Mouse (Mus musculus) forebrain, embryonic 11.5 days (tissue): ENCODE data around the gene Bzw2. TPM values are rescaled to one million over a fixed set of nuclear protein-coding genes. Genes with fewer than 3 reads are reported as not detected.

Source experiments
- ATAC-seq: fragments of 200-750 bp; cut with Nextera tagmentation; replicated peaks from 2 replicates; pipeline ENCODE4 v1.8.0; 2017; ENCODE audit warnings: moderate TSS enrichment; ENCODE audit not compliant: low FRiP score
- DNase-seq: peaks from one replicate; pipeline ENCODE4 v3.0.0-alpha.2; 2017; ENCODE audit warnings: low spot score
- H3K27ac ChIP-seq: fragments of 300-500 bp; sonication (generic); 2 replicates; pipeline ENCODE4 v1.5.1; 2014; ENCODE audit warnings: low read depth, low read length
- H3K27me3 ChIP-seq: fragments of 300-500 bp; sonication (generic); 2 replicates; pipeline ENCODE4 v1.6.1; 2014; ENCODE audit warnings: mild to moderate bottlenecking, low read length, mixed read lengths; ENCODE audit not compliant: control insufficient read depth, insufficient read depth
- H3K36me3 ChIP-seq: fragments of 300-500 bp; sonication (generic); 2 replicates; pipeline ENCODE4 v1.6.1; 2014; ENCODE audit warnings: mild to moderate bottlenecking, low read length, moderate library complexity, mixed read lengths; ENCODE audit not compliant: control insufficient read depth, insufficient read depth
- H3K4me1 ChIP-seq: fragments of 300-500 bp; sonication (generic); replicated peaks from 2 replicates; pipeline ENCODE4 v1.6.1; 2014; ENCODE audit warnings: low read length, mixed read lengths; ENCODE audit not compliant: control insufficient read depth, insufficient read depth
- H3K4me2 ChIP-seq: fragments of 300-500 bp; sonication (generic); 2 replicates; pipeline ENCODE4 v1.6.1; 2014; ENCODE audit warnings: low read depth, mild to moderate bottlenecking, low read length, moderate library complexity, mixed read lengths; ENCODE audit not compliant: severe bottlenecking
- H3K4me3 ChIP-seq: fragments of 300-500 bp; sonication (generic); 2 replicates; pipeline ENCODE4 v1.5.1; 2014; ENCODE audit warnings: low read depth, low read length
- H3K9ac ChIP-seq: fragments of 300-500 bp; sonication (generic); 2 replicates; pipeline ENCODE4 v1.6.1; 2014; ENCODE audit warnings: low read length
- H3K9me3 ChIP-seq: fragments of 300-500 bp; sonication (generic); 2 replicates; pipeline ENCODE4 v1.6.1; 2016; ENCODE audit warnings: low read length, mixed read lengths; ENCODE audit not compliant: control insufficient read depth
- WGBS: fragments of 180-500 bp; shearing (Covaris S2); extraction: QIAGEN DNeasy Blood & Tissue Kit; methylation state at CpG from one replicate; pipeline ENCODE4 v1.1.7; 2014; 5-methylcytosine and 5-hydroxymethylcytosine counted together
- polyA plus RNA-seq: library from polyadenylated mRNA; unstranded; fragments of >200 nt; fragmentation: Nextera tagmentation; extraction: Ambion mirVana; gene quantifications from 2 replicates; pipeline ENCODE4 v1.2.1, GENCODE M21; 2014

Gene Bzw2
- polyA plus RNA-seq, 1 experiment from 2014 or later, result 279 TPM

DNA sequence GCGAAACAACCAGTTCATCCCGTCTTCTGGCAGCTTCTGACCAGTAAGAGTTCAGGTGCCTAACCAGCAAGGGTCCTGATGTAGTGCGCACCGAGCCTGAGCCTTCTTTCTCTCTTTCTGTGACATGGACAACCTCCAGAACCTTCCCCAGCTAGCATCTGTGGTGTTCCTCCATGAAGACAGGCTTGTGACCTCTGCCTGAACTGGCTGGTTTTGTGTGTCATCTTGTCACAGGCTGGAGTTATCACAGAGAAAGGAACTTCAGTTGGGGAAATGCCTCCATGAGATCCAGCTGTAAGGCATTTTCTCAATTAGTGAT, 54.3 kb downstream of the Bzw2 start:
- peaks cover 17% of the 10 kb centered on the region for H3K36me3 ChIP-seq
- no peak overlapping the region for H3K27ac ChIP-seq

DNA sequence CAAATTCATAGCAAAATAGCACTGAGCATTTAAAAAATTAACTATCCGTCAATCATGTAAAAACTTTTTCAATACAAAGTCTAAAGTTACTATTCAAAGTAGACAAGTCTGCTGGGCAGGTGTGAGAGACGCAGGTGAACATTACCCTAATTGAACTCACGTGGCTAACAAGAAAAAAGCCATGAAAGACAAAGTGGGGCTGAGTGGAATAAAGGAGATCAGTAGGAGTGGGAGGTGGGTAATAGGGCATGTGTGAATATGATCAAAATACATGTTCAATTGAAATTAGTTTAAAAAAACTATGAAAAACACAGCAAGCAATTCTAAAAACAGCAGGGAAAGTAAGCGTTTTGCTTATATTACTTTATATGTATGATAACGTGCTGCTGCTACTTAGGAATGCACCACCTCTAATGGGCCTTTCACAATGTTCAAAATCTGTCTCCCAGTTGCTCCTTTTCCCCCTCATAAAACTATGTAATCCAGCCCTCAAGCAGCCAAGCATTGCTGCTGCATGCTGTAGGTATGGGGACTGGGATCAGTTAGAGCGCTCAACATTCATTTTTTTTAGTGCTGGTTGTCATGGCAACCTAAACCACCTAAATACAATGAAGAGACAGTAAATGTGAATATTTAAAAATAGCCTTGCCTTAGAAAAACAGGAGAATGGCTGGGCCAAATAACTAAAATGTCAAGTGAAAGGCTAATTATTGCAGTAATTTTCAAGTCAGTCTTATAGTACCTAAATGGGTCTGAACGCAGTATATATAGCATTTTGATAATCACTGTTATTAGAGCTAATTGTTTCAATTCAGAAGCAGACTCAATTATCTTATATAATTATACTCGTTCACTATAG, 54.9 kb downstream of the Bzw2 start:
- Histone ChIP-seq H3K36me3 (peaks cover 14% of the 10 kb centered on the region), H3K27me3 (no peaks in the 10 kb centered on the region), H3K4me2 (no peak overlapping the region), H3K4me1 (no peaks in the 10 kb centered on the region), H3K4me3 (no peak overlapping the region), H3K9me3 (no peaks in the 10 kb centered on the region; the same call in 1 of the 2 replicates), H3K9ac (no peak overlapping the region), H3K27ac (no peak overlapping the region)
- WGBS, result 84% methylated on average over 8 of the region's 8 CpGs
- ATAC-seq (0 out of 2 replicates have a peak, but pooled peaks have one; percentile 15), DNase-seq (no peak)

More for the DNA sequence above, 54.3 kb downstream of the Bzw2 start:
- Histone ChIP-seq H3K4me1 (no peaks in the 10 kb centered on the region), H3K4me3 (no peak overlapping the region), H3K9ac (no peak overlapping the region), H3K27me3 (no peaks in the 10 kb centered on the region), H3K4me2 (no peak overlapping the region), H3K9me3 (no peaks in the 10 kb centered on the region; the same call in 1 of the 2 replicates)
- DNase-seq, result no peak
- 81% methylated on average over 4 of the region's 4 CpGs for WGBS
- ATAC-seq, result 0 out of 2 replicates have a peak, but pooled peaks have one; percentile 51

DNA sequence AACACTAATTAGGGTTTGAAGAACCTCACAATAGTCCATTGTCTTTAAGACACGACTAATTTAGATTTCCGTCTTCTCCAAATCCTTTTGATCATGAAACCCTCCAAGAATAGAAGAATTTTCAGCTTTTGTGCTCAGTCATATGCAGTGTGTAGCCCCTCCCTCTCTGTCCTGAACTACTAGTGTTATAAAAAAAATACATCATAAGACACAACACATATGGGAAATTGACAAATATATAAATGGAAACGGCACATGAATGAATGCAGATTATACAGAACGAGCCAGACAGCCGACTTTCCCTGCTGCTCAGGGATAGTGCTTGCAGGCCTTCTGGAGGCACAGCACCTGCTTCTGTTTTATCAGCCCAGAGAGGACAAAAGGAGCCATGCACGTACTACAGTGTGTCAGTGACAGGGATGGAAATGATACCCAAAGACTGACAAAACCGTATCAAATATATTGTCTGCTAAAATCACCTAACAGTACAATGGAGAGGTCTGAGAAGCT, 62.5 kb downstream of the Bzw2 start:
- ATAC-seq (0 out of 2 replicates have a peak, but pooled peaks have one; percentile 21), DNase-seq (no peak)
- Histone ChIP-seq H3K27me3 (no peaks in the 10 kb centered on the region), H3K27ac (no peak overlapping the region), H3K4me2 (no peak overlapping the region), H3K9ac (no peak overlapping the region), H3K4me1 (no peaks in the 10 kb centered on the region), H3K4me3 (no peak overlapping the region), H3K36me3 (peaks cover 3% of the 10 kb centered on the region; the same call in 1 of the 2 replicates), H3K9me3 (no peaks in the 10 kb centered on the region)
- WGBS, result 62% methylated on average over 7 of the region's 7 CpGs

GRCm38 (mm10) chr12:36093081-36093670, 64.7 kb downstream of the Bzw2 start:
- no peaks in the 10 kb centered on the region for H3K9me3 ChIP-seq
- no peak overlapping the region for H3K27ac ChIP-seq
- no peak overlapping the region for H3K4me2 ChIP-seq
- ATAC-seq, result no peak
- H3K27me3 ChIP-seq, result no peaks in the 10 kb centered on the region
- DNase-seq, result no peak
- peaks cover 3% of the 10 kb centered on the region; the same call in 1 of the 2 replicates for H3K36me3 ChIP-seq
- no peak overlapping the region for H3K9ac ChIP-seq
- WGBS, result 81% methylated on average over 8 of the region's 8 CpGs
- H3K4me1 ChIP-seq, result no peaks in the 10 kb centered on the region
- H3K4me3 ChIP-seq, result no peak overlapping the region

GRCm38 (mm10) chr12:36091964-36092363, 65.9 kb downstream of the Bzw2 start:
- whole genome bisulfite sequencing, result 97% methylated on average over 10 of the region's 10 CpGs
- Histone ChIP-seq H3K9me3 (no peaks in the 10 kb centered on the region), H3K9ac (no peak overlapping the region), H3K4me3 (no peak overlapping the region), H3K36me3 (peaks cover 3% of the 10 kb centered on the region; the same call in 1 of the 2 replicates), H3K4me2 (no peak overlapping the region), H3K4me1 (no peaks in the 10 kb centered on the region), H3K27ac (no peak overlapping the region), H3K27me3 (no peaks in the 10 kb centered on the region)
- ATAC-seq (no peak), DNase-seq (no peak)

- Histone ChIP-seq H3K9ac (no peak overlapping the region), H3K36me3 (peaks cover 3% of the 10 kb centered on the region; the same call in 1 of the 2 replicates), H3K27ac (no peak overlapping the region), H3K4me3 (no peak overlapping the region), H3K27me3 (no peaks in the 10 kb centered on the region), H3K9me3 (no peaks in the 10 kb centered on the region), H3K4me1 (no peaks in the 10 kb centered on the region), H3K4me2 (no peak overlapping the region)
- ATAC-seq, result no peak
- DNase-seq, result no peak
- WGBS, result 87% methylated on average over 6 of the region's 6 CpGs
These were observed 68.7 kb downstream of the Bzw2 start for GRCm38 (mm10) chr12:36089221-36089620.

- Histone ChIP-seq H3K4me3 (no peak overlapping the region), H3K27me3 (no peaks in the 10 kb centered on the region), H3K9me3 (no peaks in the 10 kb centered on the region), H3K27ac (no peak overlapping the region), H3K4me2 (no peak overlapping the region), H3K9ac (no peak overlapping the region), H3K36me3 (peaks cover 3% of the 10 kb centered on the region; the same call in 1 of the 2 replicates), H3K4me1 (no peaks in the 10 kb centered on the region)
- DNase-seq (no peak), ATAC-seq (no peak)
- 93% methylated on average over 1 of the region's 1 CpGs for WGBS
These were observed 69.1 kb downstream of the Bzw2 start for GRCm38 (mm10) chr12:36088804-36089203.

GRCm38 (mm10) chr12:36085380-36085779, 72.5 kb downstream of the Bzw2 start:
- Histone ChIP-seq H3K9me3 (no peaks in the 10 kb centered on the region), H3K27me3 (no peaks in the 10 kb centered on the region), H3K4me1 (no peaks in the 10 kb centered on the region), H3K4me2 (no peak overlapping the region), H3K36me3 (no peaks in the 10 kb centered on the region), H3K4me3 (no peak overlapping the region), H3K27ac (no peak overlapping the region), H3K9ac (no peak overlapping the region)
- no peak for DNase-seq
- ATAC-seq, result no peak
- WGBS, result 91% methylated on average over 2 of the region's 2 CpGs
